Mouse (Mus musculus): Measurements from ENCODE around the gene Rxfp1. TPM values are rescaled to one million over a fixed set of nuclear protein-coding genes. Genes with fewer than 3 reads are reported as not detected.
"Not testable (repeated sequence)": the region's sequence is repeated elsewhere in the genome, so short reads cannot be mapped to it uniquely, and the experiment has no call there.

Gene Rxfp1
- polyA plus RNA-seq, 1 experiment from 2014 or later: not detected

- Histone ChIP-seq H3K27me3 (ENCODE audit: insufficient read depth, low read length) (no peaks in the 10 kb centered on the region), H3K4me1 (ENCODE audit: insufficient read depth, low read length) (no peaks in the 10 kb centered on the region), H3K9me3 (ENCODE audit: low read length) (no peaks in the 10 kb centered on the region), H3K27ac (ENCODE audit: low read length) (no peak overlapping the region), H3K9ac (replicated peaks; ENCODE audit: low read length) (no peak overlapping the region), H3K4me3 (ENCODE audit: low read length) (no peak overlapping the region), H3K4me2 (replicated peaks; ENCODE audit: low read depth, low read length) (no peak overlapping the region), H3K36me3 (ENCODE audit: insufficient read depth, low read length) (no peaks in the 10 kb centered on the region)
- WGBS: 73% methylated on average over 14 of the region's 14 CpGs
- no peak for ATAC-seq (ENCODE audit: low FRiP score, low TSS enrichment)
These were observed 11.1 kb downstream of the Rxfp1 start for GRCm38 (mm10) chr3:79726506-79727075.

GRCm38 (mm10) chr3:79720756-79721484 is 16.8 kb downstream of the Rxfp1 start:
- Histone ChIP-seq H3K27me3 (ENCODE audit: insufficient read depth, low read length) (no peaks in the 10 kb centered on the region), H3K4me3 (ENCODE audit: low read length) (no peak overlapping the region), H3K36me3 (ENCODE audit: insufficient read depth, low read length) (no peaks in the 10 kb centered on the region), H3K9me3 (ENCODE audit: low read length) (no peaks in the 10 kb centered on the region), H3K4me1 (ENCODE audit: insufficient read depth, low read length) (no peaks in the 10 kb centered on the region), H3K27ac (ENCODE audit: low read length) (no peak overlapping the region), H3K4me2 (replicated peaks; ENCODE audit: low read depth, low read length) (no peak overlapping the region), H3K9ac (replicated peaks; ENCODE audit: low read length) (no peak overlapping the region)
- WGBS: 71% methylated on average over 4 of the region's 4 CpGs
- no peak for ATAC-seq (ENCODE audit: low FRiP score, low TSS enrichment)

- Histone ChIP-seq H3K27ac (ENCODE audit: low read length) (no peak overlapping the region), H3K9me3 (ENCODE audit: low read length) (peaks cover under 1% of the 10 kb centered on the region; the same call in 1 of the 2 replicates), H3K9ac (replicated peaks; ENCODE audit: low read length) (no peak overlapping the region), H3K4me2 (replicated peaks; ENCODE audit: low read depth, low read length) (no peak overlapping the region), H3K36me3 (ENCODE audit: insufficient read depth, low read length) (no peaks in the 10 kb centered on the region), H3K4me3 (ENCODE audit: low read length) (no peak overlapping the region), H3K27me3 (ENCODE audit: insufficient read depth, low read length) (no peaks in the 10 kb centered on the region), H3K4me1 (ENCODE audit: insufficient read depth, low read length) (no peaks in the 10 kb centered on the region)
- 80% methylated on average over 8 of the region's 8 CpGs for WGBS
- ATAC-seq (ENCODE audit: low FRiP score, low TSS enrichment): no peak
These were observed 31.2 kb downstream of the Rxfp1 start for GRCm38 (mm10) chr3:79706436-79706835.

GRCm38 (mm10) chr3:79703135-79703534 is 34.5 kb downstream of the Rxfp1 start:
- Histone ChIP-seq H3K9me3 (ENCODE audit: low read length) (no peaks in the 10 kb centered on the region), H3K4me1 (ENCODE audit: insufficient read depth, low read length) (no peaks in the 10 kb centered on the region), H3K27ac (ENCODE audit: low read length) (no peak overlapping the region), H3K9ac (replicated peaks; ENCODE audit: low read length) (no peak overlapping the region), H3K27me3 (ENCODE audit: insufficient read depth, low read length) (no peaks in the 10 kb centered on the region), H3K4me2 (replicated peaks; ENCODE audit: low read depth, low read length) (no peak overlapping the region), H3K36me3 (ENCODE audit: insufficient read depth, low read length) (no peaks in the 10 kb centered on the region), H3K4me3 (ENCODE audit: low read length) (no peak overlapping the region)
- WGBS: 88% methylated on average over 4 of the region's 4 CpGs
- ATAC-seq (ENCODE audit: low FRiP score, low TSS enrichment): no peak

- Histone ChIP-seq H3K27ac (ENCODE audit: low read length) (no peak overlapping the region), H3K4me1 (ENCODE audit: insufficient read depth, low read length) (no peaks in the 10 kb centered on the region)
- WGBS: 88% methylated on average over 2 of the region's 2 CpGs
These were observed 45.7 kb downstream of the Rxfp1 start for GRCm38 (mm10) chr3:79691957-79692356.

GRCm38 (mm10) chr3:79690111-79690651 is 47.5 kb downstream of the Rxfp1 start:
- H3K9me3 ChIP-seq (ENCODE audit: low read length): peaks cover 5% of the 10 kb centered on the region; the same call in 1 of the 2 replicates
- no peak overlapping the region for H3K9ac ChIP-seq (replicated peaks; ENCODE audit: low read length)
- H3K4me2 ChIP-seq (replicated peaks; ENCODE audit: low read depth, low read length): no peak overlapping the region
- no peaks in the 10 kb centered on the region for H3K4me1 ChIP-seq (ENCODE audit: insufficient read depth, low read length)
- H3K27me3 ChIP-seq (ENCODE audit: insufficient read depth, low read length): no peaks in the 10 kb centered on the region
- no peak for ATAC-seq (ENCODE audit: low FRiP score, low TSS enrichment)
- H3K36me3 ChIP-seq (ENCODE audit: insufficient read depth, low read length): no peaks in the 10 kb centered on the region
- H3K4me3 ChIP-seq (ENCODE audit: low read length): no peak overlapping the region
- 77% methylated on average over 9 of the region's 9 CpGs for WGBS
- no peak overlapping the region for H3K27ac ChIP-seq (ENCODE audit: low read length)

More at GRCm38 (mm10) chr3:79691957-79692356, 45.7 kb downstream of the Rxfp1 start:
- Histone ChIP-seq H3K9me3 (ENCODE audit: low read length) (peaks cover 5% of the 10 kb centered on the region; the same call in 1 of the 2 replicates), H3K4me2 (replicated peaks; ENCODE audit: low read depth, low read length) (no peak overlapping the region), H3K4me3 (ENCODE audit: low read length) (no peak overlapping the region), H3K9ac (replicated peaks; ENCODE audit: low read length) (no peak overlapping the region), H3K27me3 (ENCODE audit: insufficient read depth, low read length) (no peaks in the 10 kb centered on the region), H3K36me3 (ENCODE audit: insufficient read depth, low read length) (no peaks in the 10 kb centered on the region)
- no peak for ATAC-seq (ENCODE audit: low FRiP score, low TSS enrichment)

GRCm38 (mm10) chr3:79688101-79688500 is 49.6 kb downstream of the Rxfp1 start:
- H3K4me1 ChIP-seq (ENCODE audit: insufficient read depth, low read length); H3K4me2 ChIP-seq (replicated peaks; ENCODE audit: low read depth, low read length); H3K4me3 ChIP-seq (ENCODE audit: low read length); H3K36me3 ChIP-seq (ENCODE audit: insufficient read depth, low read length); H3K27ac ChIP-seq (ENCODE audit: low read length); H3K9ac ChIP-seq (replicated peaks; ENCODE audit: low read length); H3K27me3 ChIP-seq (ENCODE audit: insufficient read depth, low read length); H3K9me3 ChIP-seq (ENCODE audit: low read length); ATAC-seq (ENCODE audit: low FRiP score, low TSS enrichment): not testable (repeated sequence)
- 82% methylated on average over 4 of the region's 4 CpGs for WGBS

GRCm38 (mm10) chr3:79683529-79683928 is 54.2 kb downstream of the Rxfp1 start:
- WGBS: 81% methylated on average over 8 of the region's 8 CpGs
- 0 out of 2 replicates have a peak, but pooled peaks cover 4% of the 10 kb centered on the region for H3K4me1 ChIP-seq (ENCODE audit: insufficient read depth, low read length)
- H3K27me3 ChIP-seq (ENCODE audit: insufficient read depth, low read length): no peaks in the 10 kb centered on the region
- no peak for ATAC-seq (ENCODE audit: low FRiP score, low TSS enrichment)
- no peak overlapping the region for H3K4me2 ChIP-seq (replicated peaks; ENCODE audit: low read depth, low read length)
- no peak overlapping the region for H3K27ac ChIP-seq (ENCODE audit: low read length)
- no peak overlapping the region for H3K4me3 ChIP-seq (ENCODE audit: low read length)
- H3K36me3 ChIP-seq (ENCODE audit: insufficient read depth, low read length): no peaks in the 10 kb centered on the region
- H3K9ac ChIP-seq (replicated peaks; ENCODE audit: low read length): no peak overlapping the region
- H3K9me3 ChIP-seq (ENCODE audit: low read length): peaks cover 5% of the 10 kb centered on the region; the same call in 1 of the 2 replicates

GRCm38 (mm10) chr3:79682351-79683132 is 55.1 kb downstream of the Rxfp1 start:
- ATAC-seq (ENCODE audit: low FRiP score, low TSS enrichment): no peak; the same call in 1 of the 2 replicates
- H3K4me2 ChIP-seq (replicated peaks; ENCODE audit: low read depth, low read length): 0 out of 2 replicates have a peak overlapping the region, but pooled peaks have one; percentile 7
- no peaks in the 10 kb centered on the region for H3K27me3 ChIP-seq (ENCODE audit: insufficient read depth, low read length)
- no peaks in the 10 kb centered on the region for H3K36me3 ChIP-seq (ENCODE audit: insufficient read depth, low read length)
- H3K9ac ChIP-seq (replicated peaks; ENCODE audit: low read length): no peak overlapping the region
- H3K9me3 ChIP-seq (ENCODE audit: low read length): peaks cover 5% of the 10 kb centered on the region; the same call in 1 of the 2 replicates
- 0 out of 2 replicates have a peak, but pooled peaks cover 4% of the 10 kb centered on the region for H3K4me1 ChIP-seq (ENCODE audit: insufficient read depth, low read length)
- no peak overlapping the region for H3K27ac ChIP-seq (ENCODE audit: low read length)
- WGBS: 56% methylated on average over 14 of the region's 14 CpGs
- H3K4me3 ChIP-seq (ENCODE audit: low read length): no peak overlapping the region
